Mouse (Mus musculus) heart, adult 2 months (tissue): ENCODE data around the gene Plcb4.
A peak's percentile ranks its signal among the peaks of the same experiment; 100 is the strongest.

ENCODE experiments used
- CTCF ChIP-seq: fragments of 200-600 bp; IDR thresholded peaks from 2 replicates; pipeline ENCODE4 v1.8.1; 2022; ENCODE audit warnings: antibody characterized with exemption, mild to moderate bottlenecking, moderate library complexity
- EP300 ChIP-seq: fragments of 200-500 bp; IDR thresholded peaks from 2 replicates; pipeline ENCODE4 v1.6.1; 2011; ENCODE audit warnings: low read depth, low read length, control low read depth; ENCODE audit not compliant: insufficient read depth
- POLR2A ChIP-seq: fragments of 200-500 bp; IDR thresholded peaks from 2 replicates; pipeline ENCODE4 v1.6.1; 2011; ENCODE audit warnings: mild to moderate bottlenecking, low read depth, low read length, control low read depth; ENCODE audit not compliant: insufficient read depth

DNA sequence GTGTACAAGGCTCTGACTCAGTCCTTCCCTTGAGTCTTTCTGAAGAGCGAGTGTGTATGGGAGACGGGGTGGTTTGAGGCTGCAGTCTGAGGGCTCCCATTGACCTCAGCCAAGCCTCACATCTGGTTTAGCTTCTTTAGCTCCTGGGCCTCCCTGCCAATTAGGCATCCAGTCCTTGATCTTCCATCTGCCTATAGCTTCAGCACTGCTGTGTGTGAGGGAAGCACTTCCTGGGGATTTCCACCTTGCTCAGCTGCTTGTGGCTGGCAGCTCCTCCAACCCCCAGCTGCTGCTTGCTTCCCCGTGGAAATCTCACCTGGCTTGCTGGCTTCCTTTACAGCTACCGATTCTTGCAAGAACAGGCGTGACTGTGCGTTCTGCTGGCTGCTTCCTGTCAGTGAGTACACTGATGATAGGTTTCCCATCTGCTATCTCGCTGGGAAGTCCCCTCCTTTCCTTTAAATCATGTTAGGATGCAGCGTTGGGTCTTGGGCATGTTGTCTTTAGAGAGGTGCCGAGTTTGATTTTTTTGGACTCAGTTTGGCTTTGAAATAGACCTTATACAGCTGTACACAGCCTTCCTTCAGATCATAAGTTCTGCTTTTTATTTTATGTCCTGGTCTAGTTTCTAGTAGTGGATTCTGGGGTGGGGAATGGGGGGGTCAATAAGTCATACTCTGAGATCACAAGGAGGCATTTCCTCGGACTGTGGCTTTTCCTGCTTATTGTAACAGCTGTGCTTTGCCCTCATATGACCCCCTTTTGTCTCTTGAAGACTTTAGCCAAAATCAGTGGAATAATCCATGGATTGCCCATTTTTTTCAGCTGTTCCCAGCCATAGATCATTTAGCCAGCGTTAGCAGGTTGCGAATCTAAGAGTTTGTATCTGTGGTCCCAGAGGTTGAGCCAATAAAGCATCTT lies 34.0 kb downstream of the Plcb4 start:
- no peak for TF ChIP-seq CTCF
- TF ChIP-seq POLR2A: no peak
- peak; percentile 99 for TF ChIP-seq EP300
